Mouse (Mus musculus): ENCODE data around the gene Ppp1r13b.
A peak's percentile ranks its signal among the peaks of the same experiment; 100 is the strongest.
"Not testable (repeated sequence)": the region's sequence is repeated elsewhere in the genome, so short reads cannot be mapped to it uniquely, and the experiment has no call there.

The Ppp1r13b gene

DNA sequence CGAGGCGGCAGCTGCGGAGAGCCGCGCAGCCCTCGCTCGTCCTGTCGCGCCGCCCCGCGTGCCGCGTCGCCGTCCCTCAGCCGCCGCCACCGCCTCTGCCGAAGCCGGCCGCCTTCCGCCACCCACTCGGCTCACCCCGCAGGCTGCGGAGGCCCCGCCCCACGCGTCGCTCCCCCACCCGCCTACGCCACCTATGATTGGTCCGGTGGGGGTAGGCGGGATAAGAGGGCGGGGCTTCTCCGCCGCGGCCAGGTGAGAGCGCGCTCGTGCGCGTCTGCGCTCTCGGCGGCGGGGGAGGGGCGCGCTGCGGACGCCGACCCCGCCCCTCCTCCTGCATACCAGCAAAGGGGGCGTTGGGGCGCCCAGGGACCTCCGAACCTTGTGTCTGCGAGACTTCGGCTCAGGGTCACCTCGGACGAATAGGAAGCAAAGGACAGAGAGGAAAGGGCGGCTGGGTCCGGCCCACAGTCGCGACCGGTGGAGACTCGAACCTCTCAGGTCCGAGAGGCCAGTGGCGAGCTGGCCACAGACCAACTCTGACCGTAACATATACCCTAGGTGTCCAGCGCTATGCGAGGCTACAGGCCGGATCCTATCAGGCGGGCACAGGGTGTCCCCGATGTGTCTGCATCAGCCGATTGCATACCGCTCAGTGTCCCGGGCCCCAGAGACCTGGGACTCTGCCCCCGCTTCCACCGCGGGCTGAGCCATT is at the start of gene Ppp1r13b:
Ppp1r13b (minus strand) TSS at position 141 of the 712 bp plus-strand sequence.
- peak; percentile 90 for DNase-seq (ENCODE audit: low spot score)

DNA sequence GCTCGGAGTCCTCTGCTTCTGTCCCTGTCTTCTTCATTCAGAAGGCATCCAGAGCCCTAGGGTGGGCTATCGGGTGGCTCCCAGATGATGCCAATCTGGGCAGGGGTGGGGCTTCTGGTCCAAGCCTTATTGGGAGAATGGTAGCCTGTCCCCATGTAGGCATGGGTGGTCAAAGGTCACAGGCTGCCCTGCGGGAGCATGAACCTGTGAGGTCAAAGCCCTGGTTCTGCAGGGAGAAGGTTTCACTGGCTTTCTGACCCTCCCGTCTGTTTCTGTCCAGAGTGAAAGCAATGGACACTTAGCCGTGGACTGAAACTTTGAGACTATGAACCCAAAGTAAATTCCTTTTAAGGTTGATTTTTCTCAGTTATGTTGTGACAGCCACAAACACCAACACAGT is 48.3 kb upstream of the Ppp1r13b start:
- DNase-seq (ENCODE audit: low spot score) = no peak

DNA sequence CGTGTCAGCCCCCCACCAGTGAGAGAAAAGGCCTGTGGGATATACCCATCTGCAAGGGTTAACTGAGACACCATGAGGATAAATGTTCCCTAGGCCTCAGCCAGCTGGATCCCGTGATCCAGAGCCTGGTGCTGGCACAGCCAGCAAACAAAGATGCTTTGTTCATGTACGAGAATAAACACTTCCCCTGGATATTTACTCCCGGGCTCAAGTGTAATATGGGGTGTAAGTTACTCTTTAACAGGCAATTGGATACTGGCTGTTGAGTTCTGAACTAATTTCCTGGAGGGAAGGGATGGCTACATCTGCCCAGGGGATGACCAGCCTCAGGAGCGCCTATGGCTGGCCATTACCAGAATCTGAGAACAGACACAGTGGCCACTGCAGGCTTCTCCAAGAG is 43.8 kb upstream of the Ppp1r13b start:
- DNase-seq (ENCODE audit: low spot score) = no peak

DNA sequence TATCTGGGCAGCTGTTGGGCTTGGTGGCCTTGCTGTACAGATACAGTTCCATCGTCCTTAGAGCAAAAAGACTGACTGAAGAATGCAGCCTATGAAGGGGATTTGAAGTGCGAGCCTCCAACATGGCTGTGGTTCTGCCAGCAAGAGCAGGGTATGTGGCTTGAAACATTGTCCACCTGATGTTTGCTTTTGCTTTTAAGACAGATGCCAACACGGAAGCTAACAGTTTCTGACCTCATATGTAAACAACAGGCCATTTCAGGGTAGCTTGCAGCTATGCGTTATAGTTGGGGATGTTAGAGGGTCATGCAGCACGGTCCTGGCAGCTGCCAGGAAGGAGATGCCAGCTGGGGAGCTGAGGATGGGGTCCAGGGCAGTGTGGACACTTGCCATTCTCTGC is 42.6 kb upstream of the Ppp1r13b start:
- DNase-seq (ENCODE audit: low spot score) = no peak

DNA sequence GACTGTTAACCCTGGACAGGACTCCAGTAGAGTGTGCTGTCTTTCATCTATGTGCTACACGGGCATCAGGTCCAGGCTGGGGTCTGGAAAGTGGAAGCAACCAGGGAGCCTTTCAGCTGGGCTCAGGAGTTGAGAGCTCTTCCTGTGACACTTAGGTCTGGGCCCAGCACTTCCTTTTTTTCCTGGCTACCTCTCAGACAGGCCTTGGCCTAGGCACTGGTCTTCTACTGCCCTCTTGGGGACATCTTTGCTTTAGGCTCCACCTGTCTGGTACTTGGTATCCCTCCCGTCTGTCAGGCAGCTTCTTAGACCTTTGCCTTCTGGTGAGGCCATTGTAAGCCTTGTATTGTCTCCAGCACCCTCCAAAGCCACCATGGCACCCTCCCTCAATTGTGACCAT is 38.8 kb upstream of the Ppp1r13b start:
- DNase-seq (ENCODE audit: low spot score) = peak; percentile 37

DNA sequence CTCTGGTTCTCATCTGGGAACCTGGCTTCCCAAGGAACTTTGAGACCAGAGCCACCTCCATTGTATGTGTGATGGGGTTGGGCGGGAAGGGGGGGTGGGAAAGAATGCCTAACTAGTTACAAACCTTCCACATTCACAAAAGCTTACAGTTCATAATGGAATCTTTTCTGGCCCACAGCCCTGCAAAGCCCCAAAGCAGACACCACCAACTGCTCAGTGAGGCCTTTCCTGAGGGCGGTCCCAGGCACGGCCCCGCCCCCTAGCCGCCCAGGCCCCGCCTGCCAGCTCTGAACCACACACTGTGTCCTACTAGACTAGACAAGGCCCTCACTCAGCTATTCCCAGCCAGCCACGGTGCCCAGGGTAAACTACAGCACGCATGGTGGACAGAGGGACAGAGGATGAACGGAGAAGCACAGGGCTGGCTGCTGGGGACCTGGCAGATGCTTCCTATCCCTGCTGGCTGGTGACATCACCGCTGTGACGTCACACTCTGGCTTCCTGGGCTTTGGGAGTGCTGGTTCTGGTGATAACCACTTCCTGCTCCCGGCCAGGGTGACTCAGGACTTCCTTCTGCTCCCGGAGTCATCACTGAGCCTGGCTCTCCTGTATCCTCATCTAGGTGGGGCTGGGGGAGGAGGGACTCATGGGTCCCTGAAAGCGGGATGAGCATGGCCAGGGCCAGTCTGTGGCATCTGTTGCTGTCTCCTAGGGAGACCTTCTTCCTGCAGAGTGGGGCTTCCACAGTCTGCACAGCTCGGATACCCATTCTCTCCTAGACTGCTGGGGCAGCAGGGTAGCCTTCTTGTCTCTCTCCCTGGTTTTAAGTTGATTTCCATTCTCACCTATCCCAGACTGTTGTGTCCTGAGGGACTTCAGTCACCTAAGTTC is 38.1 kb upstream of the Ppp1r13b start:
- not testable (repeated sequence) for DNase-seq (ENCODE audit: low spot score)

DNA sequence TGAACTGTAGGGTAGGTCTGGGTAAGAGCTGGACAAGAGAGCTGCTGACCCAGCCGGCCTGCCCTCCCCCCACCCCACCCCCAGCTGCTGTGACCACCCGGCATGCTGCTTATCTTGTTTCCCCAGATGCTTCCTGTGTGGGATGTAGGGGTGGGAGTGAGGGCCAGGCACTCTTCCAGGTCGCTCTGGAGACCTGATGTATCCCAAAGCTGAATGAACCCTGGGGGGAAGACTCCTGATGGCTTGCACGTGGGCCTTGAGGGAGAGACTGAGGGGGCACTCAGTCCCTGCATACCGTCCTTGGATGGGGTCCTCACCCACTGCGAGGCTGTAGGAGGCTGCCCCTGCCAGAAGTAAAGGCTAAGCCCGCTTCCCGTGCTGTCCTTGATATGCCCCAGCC is 37.2 kb upstream of the Ppp1r13b start:
- DNase-seq (ENCODE audit: low spot score) = no peak

DNA sequence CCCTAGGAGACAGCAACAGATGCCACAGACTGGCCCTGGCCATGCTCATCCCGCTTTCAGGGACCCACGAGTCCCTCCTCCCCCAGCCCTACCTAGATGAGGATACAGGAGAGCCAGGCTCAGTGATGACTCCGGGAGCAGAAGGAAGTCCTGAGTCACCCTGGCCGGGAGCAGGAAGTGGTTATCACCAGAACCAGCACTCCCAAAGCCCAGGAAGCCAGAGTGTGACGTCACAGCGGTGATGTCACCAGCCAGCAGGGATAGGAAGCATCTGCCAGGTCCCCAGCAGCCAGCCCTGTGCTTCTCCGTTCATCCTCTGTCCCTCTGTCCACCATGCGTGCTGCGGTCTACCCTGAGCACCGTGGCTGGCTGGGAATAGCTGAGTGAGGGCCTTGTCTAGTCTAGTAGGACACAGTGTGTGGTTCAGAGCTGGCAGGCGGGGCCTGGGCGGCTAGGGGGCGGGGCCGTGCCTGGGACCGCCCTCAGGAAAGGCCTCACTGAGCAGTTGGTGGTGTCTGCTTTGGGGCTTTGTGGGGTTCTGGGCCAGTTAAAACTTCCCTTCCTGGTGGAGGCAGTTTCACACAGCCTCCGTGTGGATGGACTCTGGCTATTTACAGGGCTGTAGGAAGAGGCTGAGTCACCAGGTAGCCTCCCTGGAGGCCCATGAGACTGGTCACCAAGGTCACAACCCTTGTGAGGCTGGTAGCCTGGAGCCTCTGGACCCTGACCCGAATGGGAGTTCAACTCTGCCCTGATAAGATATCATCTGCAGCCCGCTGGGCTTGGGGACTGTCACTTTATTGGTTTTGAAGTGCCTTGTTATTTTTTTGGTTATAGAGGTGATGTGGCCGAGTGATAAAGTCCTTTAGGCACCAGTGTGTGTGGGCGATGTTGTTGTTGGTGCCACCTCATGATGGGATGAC is 36.4 kb upstream of the Ppp1r13b start:
- DNase-seq (ENCODE audit: low spot score) = not testable (repeated sequence)

DNA sequence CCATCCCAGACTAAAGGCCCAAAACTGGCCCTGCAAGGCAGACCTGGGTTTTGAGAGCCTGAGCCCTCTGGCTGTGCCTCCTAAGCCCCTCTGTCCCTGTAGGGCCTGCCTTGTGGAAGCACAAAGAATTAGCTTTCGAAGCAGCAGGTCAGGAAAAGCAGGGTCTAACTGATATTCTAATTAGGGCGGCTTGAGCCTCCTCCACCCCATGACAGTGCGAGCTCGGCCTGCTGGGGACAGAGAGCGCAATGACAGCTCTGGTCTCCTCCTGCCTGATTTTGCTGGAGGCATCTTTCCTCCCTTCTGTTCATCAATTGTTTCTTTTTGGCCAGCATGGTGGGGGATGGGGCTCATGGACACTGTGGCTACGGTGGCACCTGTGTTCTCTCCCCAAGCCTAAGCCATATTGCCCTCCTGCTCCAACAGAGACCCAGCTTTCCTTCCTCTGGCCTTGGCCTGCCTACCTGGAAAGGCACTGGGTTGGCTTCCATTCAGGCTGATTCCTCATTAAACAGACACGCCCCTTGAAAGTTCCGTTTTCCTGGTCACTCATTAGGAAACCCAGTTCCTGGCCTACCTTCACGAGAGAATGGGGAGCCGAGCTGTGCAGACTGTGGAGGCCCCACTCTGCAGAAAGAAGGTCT is 35.6 kb upstream of the Ppp1r13b start:
- no peak for DNase-seq (ENCODE audit: low spot score)

DNA sequence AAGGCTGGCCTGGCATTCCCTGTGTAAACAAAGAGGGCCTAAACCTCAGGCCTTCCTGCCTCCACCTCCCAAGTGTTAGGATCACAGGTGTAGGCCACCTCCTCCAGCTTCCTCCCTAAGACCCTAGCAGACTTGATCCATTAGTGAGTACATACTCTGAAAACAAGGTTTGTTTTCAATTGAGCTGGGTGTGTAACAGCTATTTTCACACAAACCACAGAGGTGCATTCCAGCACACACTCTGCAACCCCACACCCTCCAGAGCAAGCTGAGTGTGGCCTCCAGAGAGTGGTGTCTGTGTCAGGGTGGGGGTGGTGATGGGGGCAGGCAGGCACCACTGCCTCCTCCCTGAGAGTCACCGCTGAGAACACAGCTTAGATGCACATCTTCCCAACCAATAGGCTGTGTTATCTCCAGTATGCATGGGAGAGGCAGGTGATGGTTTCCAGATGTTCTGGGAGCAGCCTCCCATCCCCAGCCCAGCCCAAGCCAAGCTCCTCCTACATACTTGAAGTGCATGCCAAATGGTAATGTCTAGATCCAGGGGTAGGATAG is 30.8 kb upstream of the Ppp1r13b start:
- no peak for DNase-seq (ENCODE audit: low spot score)

DNA sequence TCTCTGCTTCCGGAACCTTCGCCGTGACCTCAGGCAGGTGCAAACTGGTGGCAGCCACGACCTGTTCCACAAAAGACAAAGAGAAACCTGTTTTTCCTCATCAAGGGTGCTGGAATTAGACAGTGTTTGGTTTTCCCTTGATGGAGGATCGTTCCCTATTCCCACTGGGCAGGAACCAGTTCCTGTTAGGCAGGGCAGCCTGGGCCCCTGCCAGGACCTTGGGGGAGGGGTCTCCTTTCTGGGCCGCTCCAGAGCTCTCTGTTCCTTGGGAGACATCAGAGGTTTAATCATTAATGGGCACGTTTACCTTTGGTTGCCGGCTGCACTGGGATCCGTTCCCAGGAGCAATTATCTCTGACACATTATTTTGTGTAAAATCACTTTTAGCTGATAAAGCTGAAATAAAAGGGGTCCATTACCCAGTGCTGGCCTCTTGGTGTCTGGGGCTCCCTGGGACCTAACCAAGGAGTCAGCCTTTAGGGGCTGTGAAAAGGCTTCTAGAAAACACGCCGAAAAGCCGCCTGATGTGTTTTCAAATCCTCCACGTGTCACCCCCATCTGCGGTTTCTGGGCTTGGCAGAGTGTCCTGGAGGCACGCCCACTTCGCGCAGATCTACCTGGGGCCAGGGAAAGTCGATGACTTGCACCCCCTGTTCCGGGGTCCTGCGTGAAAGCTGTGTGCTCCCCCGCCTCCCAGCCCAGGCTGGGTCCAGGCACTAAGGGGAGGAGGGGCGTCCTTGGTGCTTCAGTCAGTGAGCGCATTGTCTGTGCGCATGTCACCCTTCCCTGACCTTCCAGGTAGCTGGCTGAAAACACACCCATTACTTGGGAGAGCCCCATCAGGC is 29.0 kb upstream of the Ppp1r13b start:
- no peak for DNase-seq (ENCODE audit: low spot score)

DNA sequence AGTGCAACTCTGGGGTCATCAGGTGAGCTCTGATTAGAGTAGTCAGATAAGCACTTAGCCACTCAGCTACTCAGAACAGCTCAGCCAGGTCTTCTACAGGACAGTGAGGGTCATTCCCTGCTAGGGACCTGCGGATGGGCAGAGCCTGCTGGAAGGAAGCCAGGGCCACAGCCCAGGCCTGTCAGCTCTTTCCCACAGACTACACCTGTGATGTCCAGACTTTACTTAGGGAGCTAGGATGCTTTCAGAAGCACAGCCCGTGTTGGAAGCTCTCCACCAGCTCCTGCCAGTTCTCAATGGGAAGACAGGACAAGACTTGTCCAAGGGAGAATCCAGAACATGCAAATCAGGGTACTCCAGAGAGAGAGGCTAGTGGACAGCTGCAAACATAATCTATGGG is 26.1 kb upstream of the Ppp1r13b start:
- DNase-seq (ENCODE audit: low spot score) = no peak

DNA sequence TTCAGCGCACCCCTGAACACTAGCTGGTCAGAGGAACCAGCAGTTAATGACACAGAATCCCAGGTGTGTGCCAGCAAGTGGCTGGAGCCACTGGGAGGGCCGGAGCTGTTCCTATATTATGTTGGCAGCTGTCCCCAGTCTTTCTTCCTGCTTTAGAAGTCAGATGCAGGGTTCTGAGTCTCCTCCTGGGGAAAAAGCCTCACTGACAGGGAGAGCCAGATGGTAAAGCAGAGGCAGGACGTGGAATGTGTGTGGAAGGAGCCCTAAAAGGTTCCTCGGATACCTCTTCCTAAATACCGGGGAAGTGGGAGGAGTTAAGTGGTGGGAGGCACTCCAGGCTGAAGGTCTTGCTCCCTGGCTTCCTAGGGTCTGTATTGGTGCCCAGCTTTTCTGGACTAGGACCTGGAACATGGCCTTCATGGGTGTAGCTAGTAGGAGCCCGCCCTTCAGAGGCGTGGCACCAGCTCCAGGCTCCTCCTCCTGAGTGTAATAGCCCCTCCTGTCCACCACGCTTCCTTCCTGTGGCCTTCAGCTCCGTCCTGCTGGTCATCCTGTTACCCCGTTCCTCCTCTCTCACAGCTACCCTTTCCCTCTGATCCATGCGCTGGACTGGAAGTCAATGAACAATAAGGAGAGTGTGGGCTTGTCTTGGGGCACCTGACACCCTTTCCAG is 25.3 kb upstream of the Ppp1r13b start:
- no peak for DNase-seq (ENCODE audit: low spot score)

DNA sequence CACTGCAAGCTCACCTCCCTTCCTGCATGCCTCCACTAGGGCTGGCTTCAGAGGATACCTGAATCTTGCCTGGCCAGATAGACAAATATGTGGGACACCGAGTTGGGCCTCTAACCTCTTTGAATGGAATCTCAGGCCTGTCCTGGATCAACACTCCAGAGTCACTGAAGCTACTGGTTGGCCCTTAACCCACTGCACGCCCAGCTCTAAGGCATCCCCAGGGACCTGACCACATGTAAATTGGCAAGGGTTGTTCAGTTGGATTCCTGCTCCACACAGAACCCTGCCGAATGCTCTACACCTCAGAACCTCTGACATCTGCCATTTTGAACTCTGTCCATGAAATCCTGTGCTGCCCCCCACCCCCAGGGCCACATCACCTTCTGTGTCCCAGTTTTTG is 24.6 kb upstream of the Ppp1r13b start:
- no peak for DNase-seq (ENCODE audit: low spot score)

DNA sequence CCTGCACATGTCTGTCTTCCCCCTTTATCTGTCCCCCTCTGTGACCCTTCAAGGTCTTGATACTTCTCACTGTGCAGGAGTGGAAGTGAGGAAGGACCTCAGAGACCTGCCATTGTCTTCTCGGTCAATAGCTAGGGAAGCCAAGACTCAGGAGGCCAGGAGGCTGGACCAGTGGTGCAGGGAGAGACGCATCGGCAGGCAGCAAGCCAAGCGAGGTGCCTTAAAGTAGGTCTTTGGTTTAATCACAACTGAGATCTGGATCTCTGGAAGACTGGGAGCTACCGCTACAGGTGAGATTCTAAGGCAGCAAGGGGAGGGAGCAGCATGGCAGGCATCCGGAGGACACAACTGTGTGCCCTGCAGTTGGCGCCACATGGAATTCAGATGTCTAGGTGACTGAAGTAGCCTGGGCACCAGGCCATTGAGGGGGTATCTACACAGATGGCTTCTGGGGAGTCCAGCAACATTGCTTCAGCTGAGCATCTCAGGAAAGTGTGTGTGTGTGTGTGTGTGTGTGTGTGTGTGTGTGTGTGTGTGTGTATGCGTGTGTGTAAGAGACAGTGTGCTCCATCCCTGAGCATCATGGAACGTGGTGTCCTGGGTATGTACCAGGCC is 23.6 kb upstream of the Ppp1r13b start:
- no peak for DNase-seq (ENCODE audit: low spot score)

DNA sequence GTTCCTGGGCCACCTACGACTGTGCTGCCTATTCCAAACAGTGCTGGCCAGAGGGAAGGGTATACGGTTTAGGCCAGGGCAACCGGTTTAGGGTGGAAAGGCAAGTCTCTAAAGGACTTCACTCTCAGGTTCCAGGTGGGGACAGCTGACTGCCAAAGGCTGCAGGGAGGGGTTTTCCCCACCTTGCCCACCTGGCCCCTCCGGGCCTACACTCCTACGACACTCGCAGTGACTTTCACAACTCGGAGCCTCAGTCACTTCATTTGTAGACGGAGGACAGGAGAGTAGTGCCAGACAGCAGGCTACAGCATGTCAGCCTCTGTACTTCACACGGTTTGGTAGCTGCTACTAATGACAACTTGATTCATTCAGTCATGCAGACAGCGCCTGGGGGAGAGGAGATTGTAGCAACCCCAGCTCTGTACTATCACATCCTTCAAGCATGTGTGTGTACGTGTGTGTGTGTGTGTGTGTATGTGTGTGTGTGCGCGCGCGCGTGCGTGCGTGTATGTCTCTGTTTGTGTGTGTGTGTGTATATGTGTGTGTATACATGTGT is 20.6 kb upstream of the Ppp1r13b start:
- DNase-seq (ENCODE audit: low spot score) = no peak

DNA sequence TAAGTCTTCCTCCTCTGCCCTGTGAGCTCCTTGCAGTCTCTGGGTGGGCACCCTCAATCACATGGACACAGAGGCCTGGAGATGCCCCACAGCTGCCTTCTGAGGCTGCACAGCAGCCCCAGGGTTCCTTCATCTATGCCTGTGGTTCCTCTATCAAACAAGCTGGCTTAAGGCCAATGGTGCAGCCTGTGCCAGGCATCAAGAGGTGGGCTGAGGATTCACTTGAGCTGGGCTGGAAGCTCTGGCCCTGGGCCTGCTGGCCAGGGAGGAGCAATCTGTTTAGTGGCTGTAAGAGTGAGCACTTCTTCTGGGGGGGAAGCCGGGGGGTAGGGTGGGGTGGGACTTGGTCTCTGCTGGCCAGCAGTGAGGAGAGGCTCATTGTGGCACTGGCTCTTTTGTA is 19.4 kb upstream of the Ppp1r13b start:
- DNase-seq (ENCODE audit: low spot score) = no peak

DNA sequence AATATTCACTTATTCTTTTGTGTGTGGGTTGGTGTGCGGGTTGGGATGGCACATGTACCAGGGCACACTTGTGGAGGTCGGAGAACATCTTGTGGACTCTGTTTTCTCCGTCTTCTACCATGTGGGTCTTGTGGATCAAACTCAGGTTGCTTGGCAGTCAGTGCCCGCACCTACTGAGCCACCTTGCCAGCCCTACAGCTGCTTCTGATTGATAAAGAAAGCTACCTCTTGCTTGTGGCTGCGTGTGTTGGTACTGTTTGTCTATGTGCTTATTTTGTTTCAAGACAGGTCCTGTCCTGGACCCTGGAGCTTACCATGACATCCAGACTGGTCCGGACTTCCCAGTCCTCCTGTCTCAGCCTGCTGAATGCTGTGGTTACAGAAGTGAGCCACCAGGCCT is 15.2 kb upstream of the Ppp1r13b start:
- DNase-seq (ENCODE audit: low spot score) = no peak

DNA sequence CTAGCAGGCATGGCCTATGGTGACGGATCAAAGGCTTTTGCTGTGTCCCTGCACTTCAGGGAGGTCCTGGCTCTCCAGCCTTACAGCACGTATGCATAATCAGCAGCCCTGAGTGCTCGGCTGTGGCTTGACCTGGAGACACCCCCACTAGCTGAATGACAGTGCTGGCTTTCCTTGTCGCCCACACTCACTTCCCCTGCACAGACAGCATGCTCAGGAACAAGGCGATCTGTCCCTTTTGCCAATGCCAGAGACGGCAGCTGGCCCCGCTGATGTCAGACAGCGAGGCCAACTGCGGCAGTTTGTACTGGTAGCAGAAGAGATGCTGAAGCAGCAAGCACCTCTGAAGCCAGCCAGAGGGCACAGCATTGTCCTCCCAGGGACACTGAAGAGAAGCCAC is 12.1 kb upstream of the Ppp1r13b start:
- no peak for DNase-seq (ENCODE audit: low spot score)

Measured in retina, embryonic 14.5 days (tissue).